Mouse (Mus musculus): ENCODE measurements around the gene Pds5b.
"Not testable (repeated sequence)": the region's sequence is repeated elsewhere in the genome, so short reads cannot be mapped to it uniquely, and the experiment has no call there.

Gene Pds5b

GRCm38 (mm10) chr5:150673153-150673835 is at the start of gene Pds5b:
TSS of gene Pds5b (plus strand) at chr5:150673739.
- peak; percentile 94 for DNase-seq (ENCODE audit: low read depth, low spot score)

DNA sequence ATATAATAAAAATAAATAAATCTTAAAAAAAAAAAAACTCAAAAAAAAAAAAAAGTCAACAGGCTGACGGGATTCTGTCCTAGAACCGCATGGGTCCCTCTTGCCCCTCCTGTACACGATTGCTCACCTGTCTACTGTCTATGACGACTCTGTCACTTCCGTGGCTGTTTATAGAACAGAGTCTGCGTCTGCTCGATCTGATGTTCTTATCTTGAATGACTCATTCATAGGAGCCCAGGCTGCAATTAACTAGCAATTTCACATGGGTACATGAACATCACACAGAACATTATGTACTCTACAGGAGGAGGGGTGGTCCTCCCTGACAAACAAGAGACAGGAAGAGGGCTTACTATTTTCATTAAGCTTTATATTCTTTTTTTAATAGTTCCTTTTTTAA is 48.0 kb upstream of the Pds5b start:
- DNase-seq (ENCODE audit: low read depth, low spot score), result no peak

- DNase-seq (ENCODE audit: low read depth, low spot score), result no peak
Measured at GRCm38 (mm10) chr5:150629272-150629671, 44.3 kb upstream of the Pds5b start.

DNA sequence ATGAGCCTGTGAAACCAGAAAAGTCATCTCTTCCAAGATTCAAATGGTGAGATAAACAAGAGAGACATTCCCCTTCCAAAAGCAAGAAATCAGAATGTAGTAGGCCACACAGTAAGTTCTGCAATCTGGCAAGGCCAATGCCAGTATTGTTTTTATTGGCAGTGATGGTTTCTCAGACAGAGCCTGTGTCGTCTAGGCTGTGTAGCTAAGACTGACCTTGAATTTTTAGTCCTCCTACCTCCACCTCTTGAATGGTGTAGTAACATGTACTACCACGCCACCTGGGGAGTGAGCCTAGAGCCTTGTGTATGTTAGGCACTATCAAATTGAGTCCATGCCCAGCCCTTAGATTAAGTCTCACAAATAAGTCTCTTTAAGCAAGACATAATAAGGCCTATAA is 43.8 kb upstream of the Pds5b start:
- no peak for DNase-seq (ENCODE audit: low read depth, low spot score)

GRCm38 (mm10) chr5:150641440-150641839 is 32.1 kb upstream of the Pds5b start:
- DNase-seq (ENCODE audit: low read depth, low spot score), result no peak

- DNase-seq (ENCODE audit: low read depth, low spot score), result not testable (repeated sequence)
Measured at GRCm38 (mm10) chr5:150643390-150643789, 30.1 kb upstream of the Pds5b start.

DNA sequence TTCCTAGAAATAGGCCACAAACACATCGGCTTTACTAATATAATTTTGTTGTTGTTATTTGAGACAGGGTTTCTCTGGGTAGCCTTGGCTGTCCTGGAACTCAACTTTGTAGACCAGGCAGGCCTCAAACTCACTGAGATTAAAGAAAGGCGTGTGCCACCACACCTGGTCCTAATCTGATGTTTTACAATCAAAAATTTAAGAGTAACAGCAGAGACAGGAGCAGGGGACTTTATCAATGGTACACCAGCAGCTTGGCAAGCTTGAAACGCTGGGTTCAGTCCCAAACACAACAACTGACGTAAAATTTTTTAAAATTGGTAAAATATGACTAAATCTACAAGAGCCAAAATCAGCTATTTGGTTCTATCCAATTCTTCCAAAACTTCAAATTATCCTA is 28.6 kb upstream of the Pds5b start:
- no peak for DNase-seq (ENCODE audit: low read depth, low spot score)

DNA sequence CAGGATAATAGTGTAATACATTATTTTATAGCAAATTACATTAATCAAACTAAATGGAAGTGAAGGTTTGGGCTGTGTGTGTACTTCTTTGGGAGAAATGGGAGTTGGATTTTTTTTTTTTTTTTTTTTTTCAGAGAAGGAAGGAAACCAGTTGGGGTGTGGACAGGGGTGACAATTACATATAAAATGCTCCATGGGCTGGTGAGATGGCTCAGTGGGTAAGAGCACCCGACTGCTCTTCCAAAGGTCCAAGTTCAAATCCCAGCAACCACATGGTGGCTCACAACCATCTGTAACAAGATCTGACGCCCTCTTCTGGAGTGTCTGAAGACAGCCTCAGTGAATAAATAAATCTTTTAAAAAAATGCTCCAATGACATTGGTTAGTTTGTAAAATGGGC is 21.0 kb upstream of the Pds5b start:
- DNase-seq (ENCODE audit: low read depth, low spot score), result no peak

DNA sequence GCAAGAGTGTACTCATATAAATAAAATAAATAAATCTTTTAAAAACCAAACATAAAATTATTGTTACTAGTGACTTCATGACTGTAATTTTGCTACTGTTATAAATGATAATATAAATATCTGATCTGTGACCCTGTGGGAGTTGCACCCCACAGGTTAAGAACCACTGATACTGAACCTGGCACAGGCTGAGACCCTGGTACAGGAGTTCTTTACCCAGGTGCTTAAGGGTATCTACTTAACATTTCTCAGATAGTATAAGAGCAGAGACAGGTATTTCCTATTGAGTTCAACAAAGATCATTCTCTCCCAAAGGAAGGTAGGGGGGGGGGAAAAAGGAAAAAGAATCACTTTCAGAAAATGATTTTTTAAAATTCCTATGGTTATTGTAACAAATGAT is 19.0 kb upstream of the Pds5b start:
- no peak for DNase-seq (ENCODE audit: low read depth, low spot score)

DNA sequence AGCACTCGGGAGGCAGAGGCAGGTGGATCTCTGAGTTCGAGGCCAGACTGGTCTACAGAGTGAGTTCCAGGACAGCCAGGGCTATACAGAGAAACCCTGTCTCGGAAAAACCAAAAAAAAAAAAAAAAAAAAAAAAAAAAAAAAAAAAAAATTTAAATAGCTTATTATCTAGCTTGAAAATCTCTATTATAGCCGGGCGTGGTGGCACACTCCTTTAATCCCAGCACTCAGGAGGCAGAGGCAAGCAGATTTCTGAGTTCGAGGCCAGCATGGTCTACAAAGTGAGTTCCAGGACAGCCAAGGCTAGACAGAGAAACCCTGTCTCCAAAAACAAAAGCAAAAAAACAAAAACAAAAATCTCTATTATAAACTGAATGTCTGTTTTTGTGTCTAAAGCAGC is 14.1 kb upstream of the Pds5b start:
- not testable (repeated sequence) for DNase-seq (ENCODE audit: low read depth, low spot score)

GRCm38 (mm10) chr5:150660296-150660695 is 13.2 kb upstream of the Pds5b start:
- DNase-seq (ENCODE audit: low read depth, low spot score), result not testable (repeated sequence)

DNA sequence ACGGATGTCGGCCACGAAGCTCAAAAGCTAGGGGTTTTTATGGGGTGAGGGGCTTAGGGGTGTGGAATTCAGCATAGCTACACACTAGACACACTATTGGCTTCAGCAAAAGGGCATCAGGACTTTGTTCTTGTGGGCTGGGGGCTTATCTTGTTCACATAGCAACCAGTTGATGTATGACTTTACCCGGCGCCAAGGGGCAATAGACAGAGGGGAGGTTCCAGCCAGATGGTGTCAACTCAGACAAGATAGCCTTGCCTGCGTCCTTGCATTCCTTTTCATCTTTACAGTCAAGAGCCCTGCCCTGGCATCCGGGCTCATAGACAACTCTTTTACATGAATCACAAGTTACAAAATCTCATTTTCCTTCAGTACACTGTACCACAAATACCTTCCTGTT is 9.6 kb upstream of the Pds5b start:
- not testable (repeated sequence) for DNase-seq (ENCODE audit: low read depth, low spot score)

DNA sequence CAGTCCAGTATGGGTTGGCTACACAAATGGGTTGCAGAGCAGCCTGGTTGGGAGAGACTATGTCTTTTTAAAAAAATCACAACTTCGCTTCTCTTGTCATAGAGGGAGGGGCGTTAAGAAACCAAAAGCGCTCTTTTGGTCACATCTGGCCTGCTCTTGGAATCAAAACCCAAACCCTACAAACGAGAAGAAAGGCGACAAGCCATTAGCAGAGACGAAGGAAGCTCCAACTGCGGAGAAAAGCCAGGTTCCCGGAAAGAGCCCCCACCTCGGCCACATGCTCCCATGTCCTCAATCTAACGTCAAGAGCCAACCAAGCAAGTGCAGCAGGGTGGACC is 8.8 kb upstream of the Pds5b start:
- no peak for DNase-seq (ENCODE audit: low read depth, low spot score)

GRCm38 (mm10) chr5:150665132-150665954 is 8.2 kb upstream of the Pds5b start:
- peak; percentile 100 for DNase-seq (ENCODE audit: low read depth, low spot score)

- not testable (repeated sequence) for DNase-seq (ENCODE audit: low read depth, low spot score)
Measured at GRCm38 (mm10) chr5:150666133-150666739, 7.3 kb upstream of the Pds5b start, which contains the start of gene N4bp2l2. TSS of gene N4bp2l2 (minus strand) at chr5:150666183.

- peak; percentile 40 for DNase-seq (ENCODE audit: low read depth, low spot score)
Measured at GRCm38 (mm10) chr5:150668731-150669130, 4.8 kb upstream of the Pds5b start.

DNA sequence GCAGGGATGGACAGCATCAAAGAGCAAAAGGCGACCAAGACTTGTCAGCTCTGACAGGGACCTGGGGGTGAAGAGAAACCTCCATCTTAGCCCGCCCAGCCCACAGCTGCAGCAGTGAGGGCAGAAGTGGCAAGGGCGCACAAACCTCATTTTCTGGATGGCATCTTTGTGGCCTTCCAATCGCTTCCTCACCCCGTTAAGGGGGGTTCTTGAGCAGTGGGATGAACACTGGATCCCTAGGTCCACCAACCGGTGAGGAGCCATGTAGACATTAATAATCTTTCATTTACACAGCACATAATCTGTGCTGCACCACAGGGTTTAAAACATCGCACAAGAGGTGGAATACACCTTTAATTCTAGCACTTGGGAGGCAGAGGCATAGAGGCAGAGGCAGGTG is 1.2 kb upstream of the Pds5b start:
- no peak for DNase-seq (ENCODE audit: low read depth, low spot score)

DNA sequence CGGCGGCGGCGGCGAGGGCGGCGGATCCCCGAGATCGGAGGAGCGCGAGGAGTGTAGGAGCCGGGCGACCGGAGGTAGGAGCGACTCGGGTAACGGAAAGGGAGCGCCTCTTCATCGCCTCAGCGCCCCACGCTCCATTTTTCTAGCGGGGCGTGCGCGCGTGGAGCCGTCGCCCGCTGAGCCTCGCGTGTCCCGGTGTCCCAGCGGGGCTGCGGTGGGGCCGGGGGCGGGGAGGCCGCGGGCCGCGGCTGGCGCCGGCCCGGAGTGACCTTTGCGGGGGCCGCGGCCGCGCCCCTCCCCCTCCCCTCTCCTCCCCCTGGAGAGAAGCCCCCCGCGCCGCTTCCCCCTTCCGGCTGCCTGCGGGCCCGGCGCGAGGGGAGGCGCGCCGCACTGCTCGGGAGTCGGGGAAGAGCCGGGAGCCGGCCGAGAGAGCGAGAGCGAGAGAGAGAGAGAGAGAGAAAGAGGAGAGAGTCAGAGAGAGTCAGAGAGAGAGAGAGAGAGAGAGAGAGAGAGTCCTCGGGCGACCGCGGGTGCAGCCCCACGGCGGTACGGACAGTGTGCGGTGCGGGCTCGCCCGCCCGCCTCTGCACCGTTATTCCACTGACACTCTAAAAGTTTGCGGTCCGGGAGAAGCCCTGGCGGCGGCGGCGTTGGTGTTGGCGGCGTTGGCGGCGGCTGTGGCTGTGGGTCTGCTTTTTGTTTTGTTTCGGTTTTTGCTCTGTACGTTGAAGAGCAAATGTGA is 512 bp downstream of the Pds5b start:
- no peak for DNase-seq (ENCODE audit: low read depth, low spot score)

DNA sequence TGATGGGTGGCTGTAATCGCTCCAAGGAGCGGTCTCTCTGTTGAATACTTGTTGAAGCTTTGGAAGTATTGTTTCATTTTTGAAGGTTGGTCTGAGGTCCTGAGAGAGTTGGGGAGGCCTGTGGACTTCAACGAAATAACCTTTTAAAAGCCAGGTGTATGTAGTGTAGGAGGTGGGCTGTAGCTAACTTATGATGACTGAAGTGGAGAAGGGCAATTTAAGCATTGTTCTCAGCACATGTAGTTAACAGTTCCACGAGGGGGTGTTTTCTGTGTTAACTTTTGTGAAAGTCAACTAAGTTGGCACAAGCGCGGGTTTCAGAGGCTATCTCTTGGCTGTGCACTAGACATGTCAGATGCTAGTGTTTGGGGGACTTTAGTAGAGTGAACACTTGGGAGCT is 1.3 kb downstream of the Pds5b start:
- no peak for DNase-seq (ENCODE audit: low read depth, low spot score)

GRCm38 (mm10) chr5:150682862-150683261 is 9.3 kb downstream of the Pds5b start:
- peak; percentile 26 for DNase-seq (ENCODE audit: low read depth, low spot score)

DNA sequence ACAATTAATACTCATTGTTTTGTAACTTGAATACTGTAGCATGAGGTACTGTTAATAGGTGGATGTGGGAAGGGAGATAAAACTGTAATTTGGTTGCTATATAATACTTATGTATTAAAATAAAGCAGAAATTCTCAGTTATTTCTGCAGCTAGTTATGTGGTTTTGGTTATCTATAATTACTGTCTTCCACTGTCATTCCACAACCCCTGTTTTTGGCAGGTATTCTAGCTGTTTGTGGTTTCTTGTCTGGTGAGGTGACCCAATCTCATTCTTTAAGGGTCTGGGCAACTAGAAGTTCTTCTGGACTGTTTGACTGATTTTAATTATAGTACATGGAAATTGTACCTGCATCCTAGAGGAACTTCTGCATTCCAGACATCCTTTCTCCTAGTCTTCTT is 17.1 kb downstream of the Pds5b start:
- DNase-seq (ENCODE audit: low read depth, low spot score), result no peak

GRCm38 (mm10) chr5:150693277-150693676 is 19.7 kb downstream of the Pds5b start:
- no peak for DNase-seq (ENCODE audit: low read depth, low spot score)
